Mouse (Mus musculus): ENCODE data around the gene Lhx5.

- no peak for TF ChIP-seq CTCF (IDR thresholded peaks at IDR 0.05; ENCODE audit: low read depth)
- TF ChIP-seq EP300 (IDR thresholded peaks at IDR 0.05; ENCODE audit: low read depth), result no peak
Measured at GRCm38 (mm10) chr5:120456253-120456652, 24.8 kb downstream of the Lhx5 start.

Data from heart, postnatal 0 days (tissue).